Mouse (Mus musculus) CH12.LX (cell line): ENCODE data around the gene Fdxacb1.

ENCODE experiments used
- BHLHE40 ChIP-seq: IDR thresholded peaks from 2 replicates; pipeline ENCODE4 v1.6.1; 2011; ENCODE audit warnings: mild to moderate bottlenecking, low read depth, low read length, improper control_type of control experiment
- CTCF ChIP-seq, 2 experiments: IDR thresholded peaks in 1 of 2; conservative IDR thresholded peaks in 1 of 2; 2 replicates each; pipeline ENCODE4 v1.5.1; 2011 to 2012; ENCODE audit warnings: low read depth in 2 of 2, low read length in 2 of 2, improper control_type of control experiment in 1 of 2, inconsistent platforms in 1 of 2, mild to moderate bottlenecking in 1 of 2, moderate library complexity in 1 of 2
- E2F4 ChIP-seq: IDR thresholded peaks from 2 replicates; pipeline ENCODE4 v1.6.1; 2011; ENCODE audit warnings: low read depth, low read length, improper control_type of control experiment; ENCODE audit not compliant: insufficient replicate concordance
- ELF1 ChIP-seq: IDR thresholded peaks from 2 replicates; pipeline ENCODE4 v1.6.1; 2014; ENCODE audit warnings: low read depth, mild to moderate bottlenecking, inconsistent platforms, low read length, improper control_type of control experiment
- EP300 ChIP-seq: IDR thresholded peaks from 2 replicates; pipeline ENCODE4 v1.6.1; 2011; ENCODE audit warnings: low read length, improper control_type of control experiment
- HCFC1 ChIP-seq: IDR thresholded peaks from 2 replicates; pipeline ENCODE4 v1.6.1; 2012; ENCODE audit warnings: low read depth, mild to moderate bottlenecking, inconsistent platforms, low read length, improper control_type of control experiment
- MAX ChIP-seq: IDR thresholded peaks from 2 replicates; pipeline ENCODE4 v1.6.1; 2011; ENCODE audit warnings: low read length, improper control_type of control experiment
- MEF2A ChIP-seq: IDR thresholded peaks from 2 replicates; pipeline ENCODE4 v1.6.1; 2014; ENCODE audit warnings: low read depth, mild to moderate bottlenecking, inconsistent platforms, low read length, improper control_type of control experiment, borderline replicate concordance
- MYC ChIP-seq: IDR thresholded peaks from 2 replicates; pipeline ENCODE4 v1.6.1; 2011; ENCODE audit warnings: low read depth, mild to moderate bottlenecking, improper control_type of control experiment, low read length
- POLR2A ChIP-seq: IDR thresholded peaks from 2 replicates; pipeline ENCODE4 v1.6.1; 2011; ENCODE audit warnings: low read depth, mild to moderate bottlenecking, improper control_type of control experiment, low read length
- USF1 ChIP-seq: IDR thresholded peaks from 2 replicates; pipeline ENCODE4 v1.6.1; 2014; ENCODE audit warnings: low read depth, mild to moderate bottlenecking, inconsistent platforms, low read length, improper control_type of control experiment
- ZKSCAN1 ChIP-seq: IDR thresholded peaks from 2 replicates; pipeline ENCODE4 v1.6.1; 2012; ENCODE audit warnings: low read depth, inconsistent platforms, low read length, improper control_type of control experiment, borderline replicate concordance

DNA sequence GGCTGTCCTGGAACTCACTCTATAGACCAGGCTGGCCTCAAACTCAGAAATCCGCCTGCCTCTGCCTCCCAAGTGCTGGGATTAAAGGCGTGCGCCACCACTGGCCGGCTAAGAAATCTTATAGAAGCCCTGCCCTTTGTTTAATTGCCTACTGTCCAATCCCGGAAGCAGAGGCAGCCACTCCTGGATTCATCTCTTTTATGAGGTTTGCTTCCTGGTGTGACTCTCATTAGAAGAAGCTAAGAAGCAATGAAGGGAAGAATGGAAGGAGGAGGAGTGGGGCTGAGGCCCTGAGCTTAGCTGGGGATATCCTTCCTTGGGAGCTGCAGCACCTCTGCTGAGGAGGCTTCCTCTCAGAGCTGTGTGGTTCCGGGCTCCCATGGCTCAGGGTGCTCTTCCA is 53.6 kb downstream of the Fdxacb1 start:
- TF ChIP-seq EP300 = no peak
- TF ChIP-seq ELF1 = no peak
- no peak for TF ChIP-seq USF1
- no peak for TF ChIP-seq POLR2A
- no peak for TF ChIP-seq BHLHE40
- no peak for TF ChIP-seq E2F4
- no peak for TF ChIP-seq CTCF (conservative IDR thresholded peaks at IDR 0.05 in 1 of 2, IDR thresholded peaks at IDR 0.05 in 1 of 2; ENCODE audit: low read depth in 2 of 2, low read length in 2 of 2)
- TF ChIP-seq MYC = no peak
- no peak for TF ChIP-seq ZKSCAN1
- TF ChIP-seq MAX = no peak
- TF ChIP-seq HCFC1 = no peak
- TF ChIP-seq MEF2A = no peak
